Mouse (Mus musculus) limb, embryonic 14.5 days (tissue): ENCODE measurements around the gene Phf11d. TPM values are rescaled to one million over a fixed set of nuclear protein-coding genes. Genes with fewer than 3 reads are reported as not detected.
A peak's percentile ranks its signal among the peaks of the same experiment; 100 is the strongest.
"Not testable (repeated sequence)": the region's sequence is repeated elsewhere in the genome, so short reads cannot be mapped to it uniquely, and the experiment has no call there.

Experiments used
- ATAC-seq: fragments of 200-750 bp; cut with Nextera tagmentation; 2 replicates; pipeline ENCODE4 v1.8.0; 2017; ENCODE audit warnings: low read depth, moderate number of reproducible peaks, moderate TSS enrichment; ENCODE audit not compliant: low FRiP score
- DNase-seq: peaks from one replicate; pipeline ENCODE4 v3.0.0-alpha.2; 2015; ENCODE audit warnings: low spot score
- H3K27ac ChIP-seq: fragments of 300-500 bp; sonication (generic); replicated peaks from 2 replicates; pipeline ENCODE4 v1.5.1; 2014; ENCODE audit warnings: low read depth, mild to moderate bottlenecking, low read length, moderate library complexity, mixed read lengths
- H3K27me3 ChIP-seq: fragments of 300-500 bp; sonication (generic); 2 replicates; pipeline ENCODE4 v1.6.1; 2014; ENCODE audit warnings: low read length, mixed read lengths; ENCODE audit not compliant: control insufficient read depth, insufficient read depth
- H3K36me3 ChIP-seq: fragments of 300-500 bp; sonication (generic); 2 replicates; pipeline ENCODE4 v1.6.1; 2014; ENCODE audit warnings: mild to moderate bottlenecking, low read length, moderate library complexity, mixed read lengths; ENCODE audit not compliant: control insufficient read depth, insufficient read depth
- H3K4me1 ChIP-seq: fragments of 300-500 bp; sonication (generic); 2 replicates; pipeline ENCODE4 v1.6.1; 2014; ENCODE audit warnings: antibody characterized with exemption, low read length, mixed read lengths; ENCODE audit not compliant: control insufficient read depth, insufficient read depth
- H3K4me2 ChIP-seq: fragments of 300-500 bp; sonication (generic); replicated peaks from 2 replicates; pipeline ENCODE4 v1.6.1; 2014; ENCODE audit warnings: low read depth, mild to moderate bottlenecking, low read length, moderate library complexity; ENCODE audit not compliant: severe bottlenecking
- H3K4me3 ChIP-seq: fragments of 300-500 bp; sonication (generic); replicated peaks from 2 replicates; pipeline ENCODE4 v1.5.1; 2014; ENCODE audit warnings: low read length
- H3K9ac ChIP-seq: fragments of 300-500 bp; sonication (generic); 2 replicates; pipeline ENCODE4 v1.6.1; 2014; ENCODE audit warnings: mild to moderate bottlenecking, low read depth, low read length, moderate library complexity; ENCODE audit not compliant: severe bottlenecking
- H3K9me3 ChIP-seq: fragments of 300-500 bp; sonication (generic); 2 replicates; pipeline ENCODE4 v1.6.1; 2016; ENCODE audit warnings: low read length; ENCODE audit not compliant: control insufficient read depth
- POLR2A ChIP-seq: fragments of 200-500 bp; IDR thresholded peaks from 2 replicates; pipeline ENCODE4 v1.8.0; 2012; ENCODE audit warnings: inconsistent platforms, mild to moderate bottlenecking, moderate library complexity, borderline replicate concordance; ENCODE audit not compliant: insufficient read depth, insufficient read length; ENCODE audit errors: extremely low read depth
- WGBS: fragments of 180-500 bp; shearing (Covaris S2); extraction: QIAGEN DNeasy Blood & Tissue Kit; methylation state at CpG from one replicate; pipeline ENCODE4 v1.1.7; 2014; 5-methylcytosine and 5-hydroxymethylcytosine counted together
- polyA plus RNA-seq, 2 experiments: library from polyadenylated mRNA; depleted of rRNA in 1 of 2; stranded (reverse) in 1 of 2; unstranded in 1 of 2; fragments of >200 nt; fragmentation: Nextera tagmentation in 1 of 2; extraction: Ambion mirVana in 1 of 2; gene quantifications; 2 replicates each; pipeline versions ENCODE4 v1.2.1 to v1.2.3; 2012 to 2014

Phf11d gene
- polyA plus RNA-seq, 2 experiments: 1.3 to 1.4 TPM

- no peak for TF ChIP-seq POLR2A
- Histone ChIP-seq H3K4me2 (no peak overlapping the region), H3K36me3 (no peaks in the 10 kb centered on the region), H3K4me3 (no peak overlapping the region), H3K9me3 (peaks cover 5% of the 10 kb centered on the region; the same call in 1 of the 2 replicates), H3K27ac (no peak overlapping the region), H3K27me3 (no peaks in the 10 kb centered on the region), H3K9ac (no peak overlapping the region), H3K4me1 (0 out of 2 replicates have a peak, but pooled peaks cover 3% of the 10 kb centered on the region)
- no peak for DNase-seq
- ATAC-seq: no peak
- WGBS: 93% methylated on average over 25 of the region's 25 CpGs
These were observed 5.2 kb upstream of the Phf11d start for GRCm38 (mm10) chr14:59370348-59371068.

- DNase-seq (no peak), ATAC-seq (no peak)
- TF ChIP-seq POLR2A: no peak
- 0 out of 2 replicates have a peak, but pooled peaks cover 6% of the 10 kb centered on the region for H3K4me1 ChIP-seq
- no peak overlapping the region for H3K4me3 ChIP-seq
- peaks cover 5% of the 10 kb centered on the region; the same call in 1 of the 2 replicates for H3K9me3 ChIP-seq
- 75% methylated on average over 8 of the region's 8 CpGs for WGBS
- H3K4me2 ChIP-seq: no peak overlapping the region
- H3K36me3 ChIP-seq: no peaks in the 10 kb centered on the region
- H3K27me3 ChIP-seq: no peaks in the 10 kb centered on the region
- H3K9ac ChIP-seq: no peak overlapping the region
- H3K27ac ChIP-seq: no peak overlapping the region
These were observed 1.3 kb upstream of the Phf11d start for GRCm38 (mm10) chr14:59366386-59367105.

DNA sequence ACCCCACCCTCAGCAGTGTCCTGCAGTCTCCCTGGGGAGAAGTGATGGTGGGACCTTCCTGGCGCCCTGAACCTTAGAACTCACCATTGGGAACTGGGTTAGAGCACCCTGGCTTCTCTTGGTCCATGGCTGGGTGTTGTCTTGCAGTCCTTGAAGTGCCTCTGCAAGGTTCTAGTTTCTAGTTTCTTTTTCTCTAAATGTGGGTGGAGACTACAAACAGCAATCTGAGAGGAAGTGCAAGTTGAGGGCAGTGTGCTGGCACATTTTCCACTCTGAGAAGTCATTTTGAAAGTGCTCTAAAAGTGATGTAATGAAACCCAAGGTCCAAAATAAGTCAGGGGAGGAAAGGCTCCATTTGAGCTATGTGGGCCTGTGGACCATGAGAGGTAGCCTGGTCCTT lies 24.1 kb downstream of the Phf11d start, which contains the start of gene Phf11b:
Phf11b (minus strand) TSS at position 163 of the 400 bp plus-strand sequence.
- not testable (repeated sequence) for H3K9ac ChIP-seq, H3K36me3 ChIP-seq, H3K4me1 ChIP-seq, H3K4me3 ChIP-seq, H3K9me3 ChIP-seq, DNase-seq, ATAC-seq, H3K27ac ChIP-seq, H3K27me3 ChIP-seq, H3K4me2 ChIP-seq
- WGBS: 64% methylated on average over 1 of the region's 1 CpGs

DNA sequence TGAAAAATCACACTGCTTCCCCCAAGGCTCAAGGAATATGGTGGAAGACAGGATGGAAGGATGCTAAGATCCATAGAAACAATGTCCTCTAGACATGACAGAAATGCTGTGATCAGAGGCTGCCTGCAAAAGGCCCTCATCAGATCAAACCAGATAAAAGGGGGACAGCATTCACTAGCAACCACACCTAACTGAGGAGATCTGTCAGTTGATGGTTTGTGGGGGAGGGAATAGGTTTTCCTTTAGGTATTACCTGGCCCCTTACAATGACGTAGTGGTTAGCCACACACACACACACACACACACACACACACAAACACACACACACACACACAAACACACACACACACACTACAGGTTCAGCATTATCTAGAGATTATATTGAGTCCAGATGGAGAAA lies 25.7 kb downstream of the Phf11d start:
- no peaks in the 10 kb centered on the region for H3K4me1 ChIP-seq
- H3K9me3 ChIP-seq: no peaks in the 10 kb centered on the region
- H3K36me3 ChIP-seq: no peaks in the 10 kb centered on the region
- no peak overlapping the region for H3K9ac ChIP-seq
- 89% methylated on average over 1 of the region's 1 CpGs for WGBS
- DNase-seq: no peak
- TF ChIP-seq POLR2A: no peak
- no peak overlapping the region for H3K27ac ChIP-seq
- H3K4me2 ChIP-seq: no peak overlapping the region
- no peak overlapping the region for H3K4me3 ChIP-seq
- ATAC-seq: no peak
- H3K27me3 ChIP-seq: no peaks in the 10 kb centered on the region

- not testable (repeated sequence) for DNase-seq, H3K4me3 ChIP-seq, H3K36me3 ChIP-seq, ATAC-seq, H3K27me3 ChIP-seq, H3K4me2 ChIP-seq, H3K4me1 ChIP-seq, H3K27ac ChIP-seq, H3K9me3 ChIP-seq, H3K9ac ChIP-seq
- WGBS: 83% methylated on average over 3 of the region's 3 CpGs
These were observed 29.2 kb downstream of the Phf11d start for GRCm38 (mm10) chr14:59336056-59336455.

DNA sequence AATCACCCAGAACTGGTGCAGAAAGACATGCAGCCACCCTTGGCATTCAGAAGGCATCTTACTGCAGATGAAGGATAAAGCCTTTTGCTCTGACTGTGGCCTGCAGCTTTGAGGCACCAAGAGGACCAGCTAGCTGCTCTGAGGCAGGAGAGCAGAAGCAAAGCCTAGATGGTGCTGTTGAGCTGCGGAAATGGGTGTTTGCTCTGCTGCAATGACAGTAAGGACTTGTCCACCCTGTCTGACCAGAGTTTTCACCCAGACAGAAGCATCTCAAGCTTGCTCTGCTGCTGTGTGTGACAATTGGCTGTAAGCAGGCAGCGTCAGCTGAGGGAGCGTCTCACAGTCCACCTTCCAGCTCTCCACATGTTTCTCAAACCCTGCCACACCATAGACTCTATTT lies 34.8 kb downstream of the Phf11d start:
- not testable (repeated sequence) for H3K9me3 ChIP-seq, H3K4me2 ChIP-seq, H3K36me3 ChIP-seq, H3K27ac ChIP-seq, H3K9ac ChIP-seq, H3K4me1 ChIP-seq, H3K4me3 ChIP-seq, ATAC-seq, H3K27me3 ChIP-seq
- WGBS: 42% methylated on average over 3 of the region's 3 CpGs
- DNase-seq: peak; percentile 3

DNA sequence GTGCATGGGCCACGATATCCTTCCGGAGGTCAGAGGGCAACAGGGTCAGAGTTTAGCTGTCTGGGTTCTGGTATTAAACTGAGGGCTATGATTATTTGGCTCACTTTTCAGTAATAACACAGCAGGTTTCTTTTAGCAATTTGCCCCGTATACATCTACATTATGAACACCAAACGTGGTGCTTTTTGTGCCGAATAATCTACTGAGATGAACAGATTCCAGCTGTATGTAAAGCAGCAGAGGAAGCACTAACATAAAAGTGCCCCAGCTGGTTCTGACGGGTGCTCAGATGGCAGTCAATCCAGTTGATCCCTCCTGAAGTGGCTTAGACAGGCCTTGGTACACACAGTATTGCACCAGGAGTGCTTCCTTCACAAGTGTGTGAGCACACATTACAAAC lies 45.3 kb downstream of the Phf11d start:
- ATAC-seq, H3K9ac ChIP-seq, H3K27ac ChIP-seq, H3K36me3 ChIP-seq, H3K27me3 ChIP-seq, H3K4me1 ChIP-seq, DNase-seq, H3K4me2 ChIP-seq, H3K4me3 ChIP-seq, H3K9me3 ChIP-seq: not testable (repeated sequence)
- WGBS: 73% methylated on average over 6 of the region's 6 CpGs

GRCm38 (mm10) chr14:59319036-59319435 lies 46.2 kb downstream of the Phf11d start:
- H3K9ac ChIP-seq, H3K36me3 ChIP-seq, H3K4me2 ChIP-seq, ATAC-seq, H3K27ac ChIP-seq, H3K4me1 ChIP-seq, H3K9me3 ChIP-seq, H3K27me3 ChIP-seq, DNase-seq, H3K4me3 ChIP-seq: not testable (repeated sequence)
- 76% methylated on average over 3 of the region's 3 CpGs for WGBS
